Mouse (Mus musculus): ENCODE measurements at regions not wholly inside any gene's neighbourhood (a gene's known extent, or its start where the extent isn't known, plus 50 kb on each side); places are given as distances from the start of the nearest gene placed in this dataset.
A peak's percentile ranks its signal among the peaks of the same experiment; 100 is the strongest.

DNA sequence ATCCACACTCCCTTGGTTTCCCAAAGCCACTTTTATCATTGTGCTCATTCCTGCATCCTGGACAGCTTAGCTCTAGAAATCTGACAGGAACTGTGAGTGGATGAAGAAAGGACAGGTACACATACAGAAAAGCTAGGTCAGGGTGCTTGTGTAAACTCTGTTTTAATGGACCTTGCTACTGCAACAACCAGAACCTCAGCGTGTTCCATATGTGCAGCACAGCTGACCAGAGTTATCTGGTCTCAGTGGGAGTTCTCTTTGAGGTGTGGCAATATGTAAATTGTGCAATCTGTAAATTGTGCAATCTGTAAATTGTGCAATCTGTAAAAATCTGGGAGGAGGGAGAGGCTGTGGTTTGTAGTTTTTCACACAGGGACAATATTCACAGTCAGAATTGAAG lies 282.4 kb upstream of the Ptprd start:
- DNase-seq (ENCODE audit: low spot score in 2 of 2) = no peak

DNA sequence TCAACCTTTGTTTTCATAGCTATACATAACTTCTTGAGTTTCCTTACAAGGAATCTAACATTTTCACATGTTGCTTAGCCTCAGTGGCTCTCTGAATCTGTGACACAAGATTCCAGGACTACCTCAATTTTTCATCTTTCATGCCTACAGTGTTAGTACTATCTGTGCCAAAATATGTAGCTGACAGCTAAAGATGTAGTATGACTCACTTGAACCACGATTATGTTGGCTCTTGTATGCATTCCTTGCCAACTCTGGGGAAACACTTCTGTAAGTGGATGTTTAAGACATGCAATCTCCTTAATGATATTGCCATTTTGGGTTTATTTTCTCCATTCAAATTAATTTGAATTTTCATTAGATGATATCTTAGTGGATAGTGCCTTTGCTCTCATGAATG lies 254.8 kb upstream of the Ptprd start:
- no peak for DNase-seq (ENCODE audit: low spot score in 2 of 2)

GRCm38 (mm10) chr4:78456284-78456683 lies 244.5 kb upstream of the Ptprd start:
- DNase-seq (ENCODE audit: low spot score in 2 of 2) = no peak

GRCm38 (mm10) chr4:78417153-78417552 lies 205.4 kb upstream of the Ptprd start:
- DNase-seq (ENCODE audit: low spot score in 2 of 2) = no peak

GRCm38 (mm10) chr4:78389406-78389805 lies 177.6 kb upstream of the Ptprd start:
- peak; percentile 22 to 70 for DNase-seq (ENCODE audit: low spot score in 2 of 2)

DNA sequence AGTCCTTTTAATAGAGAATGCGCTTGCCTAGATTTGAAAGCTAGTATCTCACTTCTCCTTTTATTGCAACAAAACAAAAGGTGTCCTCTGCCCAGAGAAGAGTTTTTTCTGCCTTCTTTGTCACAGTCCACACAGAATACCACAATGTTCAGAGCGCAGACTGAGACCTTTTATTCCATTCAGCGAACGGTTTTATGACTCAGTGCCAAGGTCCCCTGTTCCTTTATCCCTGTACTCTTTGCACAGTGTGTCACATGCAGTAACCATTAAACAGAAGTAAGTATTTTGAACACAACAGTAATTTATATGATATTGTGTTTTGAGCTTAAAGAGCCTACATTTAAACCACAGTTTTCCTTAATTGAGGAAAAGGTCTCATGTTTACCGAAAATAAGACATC lies 143.4 kb upstream of the Ptprd start:
- DNase-seq (ENCODE audit: low spot score in 2 of 2) = no peak

GRCm38 (mm10) chr4:78335777-78336176 lies 124.0 kb upstream of the Ptprd start:
- no peak for DNase-seq (ENCODE audit: low spot score in 2 of 2)

- DNase-seq (ENCODE audit: low spot score in 2 of 2) = no peak
These were observed 76.7 kb upstream of the Ptprd start for GRCm38 (mm10) chr4:78288506-78288905.
